Mouse (Mus musculus) cerebellum, adult 2 months (tissue): ENCODE measurements around the gene Kpnb1.

ENCODE experiments used
- CTCF ChIP-seq: fragments of 200-500 bp; IDR thresholded peaks from 2 replicates; pipeline ENCODE4 v1.5.1; 2011; ENCODE audit warnings: low read depth, mild to moderate bottlenecking, control low read depth, low read length, moderate library complexity, borderline replicate concordance; ENCODE audit not compliant: insufficient read depth
- POLR2A ChIP-seq: fragments of 200-500 bp; IDR thresholded peaks from 2 replicates; pipeline ENCODE4 v1.6.1; 2011; ENCODE audit warnings: low read length, control low read depth, borderline replicate concordance; ENCODE audit not compliant: insufficient read depth

- TF ChIP-seq CTCF (no peak), POLR2A (no peak)
Observed at GRCm38 (mm10) chr11:97145320-97145719, 42.4 kb downstream of the Kpnb1 start.
